Mouse (Mus musculus) kidney, postnatal 4 days (tissue): ENCODE results near the gene Sbf2.

Experiments
- DNase-seq, 2 experiments: peaks; one replicate each; pipeline ENCODE4 v3.0.0; 2021; ENCODE audit warnings: mixed read lengths in 2 of 2

Sbf2 gene

DNA sequence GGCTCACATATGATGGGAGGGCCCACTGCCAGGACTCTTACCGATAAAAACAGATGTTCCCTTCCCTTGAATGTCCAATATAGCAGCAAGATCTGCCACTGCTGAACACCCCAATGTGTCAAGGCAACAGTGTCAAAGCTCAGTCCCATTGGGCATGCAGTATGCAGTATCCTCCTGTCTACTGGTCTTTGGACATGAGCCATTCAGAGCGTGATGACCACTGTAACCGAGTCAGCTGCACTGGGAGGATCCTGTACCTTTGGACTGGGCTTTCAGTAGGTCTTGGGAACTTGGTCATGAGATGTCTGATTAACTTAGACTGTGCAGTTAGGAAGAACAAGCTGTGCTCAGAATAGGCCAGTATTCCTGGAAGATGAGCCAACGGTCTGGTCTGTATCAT lies 309.2 kb downstream of the Sbf2 start:
- DNase-seq = no peak

DNA sequence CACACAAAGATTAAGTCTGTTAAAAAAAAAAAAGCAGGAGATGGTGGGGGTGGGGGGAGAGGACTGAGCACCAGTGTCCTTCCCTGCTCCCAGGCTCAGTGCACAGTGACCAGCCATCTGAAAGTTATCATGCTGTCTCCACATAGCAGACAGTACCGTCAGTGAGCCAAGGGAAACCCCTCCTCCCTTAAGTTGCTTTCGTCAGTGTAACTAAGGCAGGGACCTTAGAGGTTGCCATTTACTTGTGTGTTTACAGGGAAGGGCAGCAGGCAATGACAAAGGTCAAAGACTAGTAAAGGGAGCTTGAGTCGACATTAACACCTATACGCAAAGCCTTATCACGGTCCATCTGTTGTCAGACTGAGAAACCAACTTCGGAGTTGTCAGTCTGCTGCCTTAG lies 311.8 kb downstream of the Sbf2 start:
- no peak for DNase-seq

DNA sequence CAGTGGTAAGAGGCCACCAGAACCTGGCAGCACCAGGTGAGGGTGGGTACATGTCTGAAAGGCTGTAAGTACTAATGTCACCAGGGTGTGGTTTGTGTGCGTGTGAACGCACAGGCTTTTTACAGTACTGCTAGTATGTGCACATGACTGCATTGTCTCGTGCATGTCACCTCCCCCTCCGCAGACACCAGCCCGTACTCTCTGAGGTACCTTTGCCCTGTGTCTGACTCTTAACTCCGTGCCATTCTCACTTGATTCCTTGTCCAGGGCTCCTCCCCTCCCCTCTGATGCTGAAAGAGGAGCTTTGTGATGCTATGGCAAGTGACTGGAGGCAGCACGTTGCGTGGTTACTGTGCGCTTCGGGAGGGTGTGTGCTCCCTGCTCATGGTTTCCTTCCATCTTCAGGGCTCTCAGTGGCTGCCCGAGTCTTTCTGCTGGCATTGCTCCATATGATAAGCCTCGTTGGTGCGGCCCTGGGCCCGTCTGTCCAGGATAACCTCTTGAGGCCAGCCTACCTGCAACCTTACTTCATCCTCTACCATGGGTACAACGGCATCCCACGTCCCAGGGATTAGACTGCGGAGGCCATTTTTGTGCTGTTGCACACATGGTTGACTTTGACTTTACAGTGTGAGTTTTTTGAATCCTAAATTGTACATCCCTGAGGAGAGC lies 315.8 kb downstream of the Sbf2 start:
- DNase-seq = no peak

DNA sequence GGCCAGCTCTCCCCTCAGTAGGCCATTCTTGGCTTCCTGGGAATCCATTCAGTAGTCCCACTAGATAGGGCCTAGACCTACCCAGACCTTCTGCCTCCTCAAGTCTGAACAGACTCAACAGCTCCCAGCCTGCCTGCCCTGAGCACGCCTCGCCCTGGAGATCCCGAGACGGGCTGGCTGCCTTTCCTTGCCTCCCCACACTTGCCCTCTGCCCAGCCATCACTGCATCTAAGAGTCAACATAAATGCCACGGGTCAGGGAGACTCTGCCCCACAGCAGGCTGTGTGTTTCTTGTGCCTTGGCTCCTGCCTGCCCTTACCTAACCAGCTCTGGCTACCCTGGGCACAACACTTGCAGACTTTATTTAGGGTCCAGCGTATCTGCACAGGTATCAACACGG lies 316.6 kb downstream of the Sbf2 start:
- DNase-seq = peak in 1 of 2 experiments; percentile 41

DNA sequence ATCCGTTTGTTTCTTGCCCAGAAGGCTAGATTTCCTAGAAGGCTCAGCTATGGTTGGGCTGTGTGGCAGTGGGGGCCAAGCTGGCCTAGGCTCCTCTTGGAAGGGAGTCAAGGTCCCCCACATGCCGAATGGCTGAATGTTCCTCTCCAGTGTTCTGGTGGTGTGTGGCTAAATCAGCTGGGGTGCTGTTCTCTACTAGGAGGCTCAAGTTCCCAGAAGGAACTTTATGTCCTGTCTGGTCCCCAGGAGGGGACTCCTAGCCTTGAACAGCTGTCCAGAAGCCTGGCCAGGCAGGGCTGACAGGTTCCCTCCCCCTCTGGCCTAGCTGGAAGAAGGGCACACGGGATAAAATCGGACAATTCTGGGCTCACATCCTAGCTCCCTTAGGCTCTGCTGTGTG lies 317.1 kb downstream of the Sbf2 start:
- DNase-seq = no peak

DNA sequence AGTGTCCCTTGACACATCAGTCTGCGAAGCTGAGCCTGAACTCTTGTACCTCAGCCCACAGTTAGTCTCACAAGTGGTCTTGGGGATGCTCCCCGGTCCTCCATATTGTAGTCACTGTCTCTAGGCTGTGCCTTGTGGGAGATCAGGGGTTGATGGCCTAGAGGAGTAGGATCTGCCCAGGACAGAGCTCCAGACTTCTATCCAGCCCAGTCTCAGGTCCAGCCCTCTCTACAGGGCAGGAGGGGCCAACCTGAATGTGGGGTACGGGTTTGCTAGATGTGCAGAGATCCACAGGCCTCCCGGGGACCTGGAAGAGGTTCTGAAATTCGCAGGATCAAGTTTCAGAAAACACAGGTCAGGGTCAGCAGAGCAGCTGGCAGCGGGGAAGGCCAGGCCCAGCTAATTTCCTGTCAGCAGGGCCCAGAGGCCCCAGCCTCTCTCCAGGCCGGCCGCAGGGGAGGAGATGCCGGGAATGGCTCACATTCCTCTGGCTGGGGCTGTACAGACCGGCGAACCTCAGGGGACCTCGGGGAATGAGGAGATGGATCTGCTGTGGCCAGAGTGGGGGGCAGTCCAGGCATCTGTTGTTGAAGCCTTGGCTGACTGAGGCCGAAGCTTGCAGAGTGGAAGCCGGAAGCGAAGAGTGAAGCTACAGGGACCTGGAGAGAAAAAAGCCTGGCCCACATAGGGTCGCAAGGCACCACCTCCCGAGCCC lies 317.7 kb downstream of the Sbf2 start:
- DNase-seq = peak; percentile 87 to 93

DNA sequence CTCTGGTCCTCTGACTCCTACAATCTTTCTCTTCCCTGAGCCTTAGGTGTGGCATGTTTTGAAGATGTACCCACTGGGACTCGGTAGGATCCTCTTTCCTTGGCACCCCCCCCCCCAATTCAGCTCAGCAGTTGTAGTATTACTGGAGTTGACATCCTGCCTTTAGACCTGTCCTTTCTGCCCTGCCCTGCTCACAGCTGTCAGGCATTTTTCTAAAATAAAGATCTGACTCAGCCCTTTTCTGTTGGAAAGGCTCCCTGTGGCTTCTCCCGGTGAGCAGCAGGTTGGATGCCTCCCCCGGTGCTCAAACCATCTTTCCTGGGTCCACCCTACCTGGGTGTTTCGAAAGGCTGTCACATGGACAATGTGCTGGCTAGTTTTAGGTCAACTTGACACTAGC lies 325.1 kb downstream of the Sbf2 start:
- no peak for DNase-seq

DNA sequence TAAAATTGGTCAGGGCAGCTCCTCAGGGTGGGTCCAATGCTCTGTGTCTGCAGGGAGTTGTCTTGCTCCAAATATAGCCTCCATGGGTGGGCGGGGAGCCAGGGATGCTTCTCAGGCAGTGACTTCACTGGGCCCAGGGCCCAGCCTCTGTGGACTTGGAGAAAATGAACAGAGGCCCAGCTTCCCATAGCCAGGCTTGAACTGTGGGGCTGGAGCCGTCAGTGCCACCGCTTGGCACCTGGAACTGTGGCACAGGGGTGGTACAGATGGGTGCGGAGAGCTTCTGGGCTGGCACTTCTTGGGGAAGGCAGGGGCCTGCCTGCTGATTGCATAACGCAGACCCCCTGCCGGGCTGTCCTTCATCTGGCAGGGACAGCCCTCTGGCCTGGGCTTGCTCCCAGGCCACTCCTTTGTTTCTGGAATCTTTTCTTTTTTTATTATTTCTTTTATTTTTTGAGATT lies 326.0 kb downstream of the Sbf2 start:
- DNase-seq = peak; percentile 81 to 87

DNA sequence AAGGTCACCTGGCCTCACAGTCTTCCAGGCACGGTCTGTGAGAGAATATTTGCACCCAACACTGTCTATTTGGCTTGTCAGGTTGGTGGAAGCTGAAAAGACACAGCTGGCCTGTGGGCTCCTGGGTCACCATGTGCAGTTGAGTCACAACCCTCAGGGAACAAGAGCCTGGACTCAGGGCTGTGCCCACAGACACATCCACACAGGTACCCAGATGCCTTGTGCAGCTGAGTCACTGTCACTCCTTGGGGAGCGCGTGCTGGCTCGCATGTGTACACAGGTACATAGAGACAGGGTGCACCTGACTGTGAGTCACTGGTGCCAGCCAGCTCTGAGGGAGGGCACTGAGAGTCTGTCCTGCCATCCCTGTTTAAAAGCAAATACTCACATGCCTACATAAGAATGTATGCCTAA lies 326.5 kb downstream of the Sbf2 start:
- DNase-seq = peak in 1 of 2 experiments; percentile 21

DNA sequence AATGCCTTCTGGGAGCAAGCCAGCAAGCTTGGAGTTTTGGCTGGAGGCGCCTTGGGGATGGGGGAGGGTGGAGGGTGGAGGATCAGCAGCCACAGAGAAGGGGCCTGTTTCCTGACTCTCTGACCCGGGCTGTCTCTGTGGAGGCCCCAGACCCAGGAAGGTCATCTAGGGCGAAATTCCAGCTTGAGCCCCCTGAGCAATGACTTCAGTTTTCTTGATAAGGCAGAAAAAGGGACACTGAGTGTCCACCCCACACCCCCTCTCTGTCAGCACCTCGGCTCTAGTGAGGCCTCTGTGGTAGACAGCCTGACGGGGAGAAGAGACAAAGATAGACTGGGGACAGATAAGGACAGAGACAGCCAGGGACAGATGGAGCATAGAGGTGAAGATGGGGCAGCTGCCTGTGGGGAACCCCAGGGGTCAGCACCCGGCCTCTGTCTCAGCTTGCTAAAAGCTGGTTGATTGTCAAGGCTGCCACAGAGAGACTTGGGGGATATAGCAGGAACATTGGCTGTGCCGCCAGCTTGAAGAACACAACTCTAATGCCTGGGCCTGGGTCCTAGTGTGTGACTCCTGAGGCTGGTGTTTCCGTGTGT lies 327.1 kb downstream of the Sbf2 start:
- DNase-seq = peak; percentile 67 to 77

DNA sequence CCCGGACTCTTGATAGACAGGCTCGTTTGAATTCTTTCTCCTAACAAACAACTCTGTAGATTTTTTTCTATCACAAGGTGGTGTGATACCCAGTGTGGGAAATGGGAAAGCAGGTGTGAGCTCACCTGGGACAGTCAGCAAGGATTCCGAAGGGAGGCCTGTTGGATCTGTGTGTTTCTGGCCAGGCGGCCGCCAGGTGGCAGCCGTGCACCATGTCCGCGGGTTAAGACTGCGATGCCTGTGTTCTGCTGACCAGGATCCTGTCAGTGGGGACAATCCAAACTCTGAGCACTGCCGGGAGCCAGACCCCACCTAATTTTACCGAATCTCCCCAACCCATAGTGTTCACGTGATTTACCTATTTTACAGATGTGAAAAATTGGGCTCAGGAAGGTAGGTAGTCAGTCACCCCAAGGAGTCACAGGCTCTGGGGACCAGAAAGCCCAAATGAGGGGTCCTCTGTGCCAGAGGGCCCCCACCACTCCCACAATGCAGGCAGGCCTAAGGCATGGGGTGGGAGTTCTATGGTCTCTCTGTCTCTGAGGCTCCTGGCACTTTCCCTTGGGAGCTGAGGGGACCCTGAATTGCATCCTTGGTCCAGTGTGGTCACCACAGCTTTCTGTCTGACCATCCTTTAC lies 327.8 kb downstream of the Sbf2 start:
- DNase-seq = peak; percentile 90 to 92

DNA sequence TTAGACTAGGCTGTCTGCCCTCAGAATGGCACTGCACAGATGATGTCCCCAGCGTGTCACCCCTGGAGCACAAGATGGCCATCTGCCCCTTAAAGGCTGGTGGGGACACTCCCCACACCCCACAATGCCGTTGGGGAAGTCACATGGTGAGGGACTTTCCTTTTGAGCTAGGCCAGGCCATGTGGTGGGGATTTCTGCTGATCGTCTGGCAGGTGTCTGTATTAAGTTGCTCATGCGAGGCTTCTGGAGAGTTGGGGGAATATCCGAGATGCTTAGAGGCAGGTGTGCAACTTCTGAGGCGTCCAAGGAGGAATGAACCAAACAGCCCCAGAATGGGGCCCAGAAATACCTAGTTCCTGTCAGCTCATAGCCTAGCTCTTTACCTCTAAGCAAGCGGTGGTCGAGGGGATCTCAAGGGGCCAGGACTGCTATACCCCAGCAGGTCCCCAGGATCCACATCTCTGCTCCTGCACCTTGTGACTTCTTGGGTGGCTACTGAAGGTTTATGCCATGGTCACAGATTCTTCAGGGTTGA lies 328.5 kb downstream of the Sbf2 start:
- peak in 1 of 2 experiments; percentile 19 for DNase-seq

DNA sequence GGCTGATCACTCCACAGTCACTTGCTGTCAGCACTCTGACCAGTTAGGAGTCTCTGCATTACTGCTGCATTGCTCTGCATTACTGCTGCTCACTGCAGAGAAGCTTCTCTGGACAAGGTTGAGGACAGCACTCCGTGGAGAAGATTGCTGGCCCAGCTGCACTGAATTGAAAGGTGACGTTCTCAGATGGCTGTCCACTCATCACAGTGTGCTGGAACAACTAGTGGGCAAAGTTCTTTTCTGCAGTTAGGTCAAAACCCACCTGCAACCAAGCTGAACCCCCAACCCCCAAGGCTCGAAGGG lies 328.9 kb downstream of the Sbf2 start:
- DNase-seq = no peak

DNA sequence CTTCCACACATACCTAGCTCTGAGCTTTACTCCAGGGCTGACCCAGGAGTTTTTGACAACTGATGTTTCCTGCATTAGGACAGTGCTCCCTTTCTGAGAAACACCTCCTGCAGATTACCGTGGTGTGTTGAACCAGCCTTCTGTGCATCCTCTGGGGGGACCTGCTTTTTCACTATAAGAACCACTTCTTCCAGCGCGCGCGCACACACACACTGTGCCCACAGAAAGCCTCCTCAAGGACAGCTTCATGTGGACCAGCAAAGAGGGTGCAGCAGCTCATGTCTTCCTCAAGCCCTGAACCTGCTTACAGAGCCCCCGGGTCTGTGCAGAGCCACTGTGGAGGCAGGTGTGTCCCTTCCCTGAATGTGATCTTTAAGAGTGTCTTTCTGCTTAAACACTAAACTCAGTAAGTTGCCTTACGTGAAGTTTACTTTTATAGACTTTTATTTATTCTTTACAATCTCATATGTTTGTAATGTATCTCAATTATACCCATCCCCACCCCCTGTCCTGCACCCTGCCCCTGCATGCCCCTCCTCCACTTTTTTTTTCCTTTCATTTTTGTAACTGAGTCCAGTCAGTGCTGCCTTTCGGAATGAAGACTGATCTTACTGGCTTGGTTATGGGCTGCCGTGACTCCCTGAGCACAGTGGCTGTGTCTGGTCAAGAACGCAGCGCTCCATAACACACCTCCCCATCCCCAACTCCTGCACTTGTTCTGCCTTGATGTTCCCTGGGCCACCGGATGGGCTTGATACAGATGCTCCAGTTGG lies 329.5 kb downstream of the Sbf2 start:
- no peak for DNase-seq

DNA sequence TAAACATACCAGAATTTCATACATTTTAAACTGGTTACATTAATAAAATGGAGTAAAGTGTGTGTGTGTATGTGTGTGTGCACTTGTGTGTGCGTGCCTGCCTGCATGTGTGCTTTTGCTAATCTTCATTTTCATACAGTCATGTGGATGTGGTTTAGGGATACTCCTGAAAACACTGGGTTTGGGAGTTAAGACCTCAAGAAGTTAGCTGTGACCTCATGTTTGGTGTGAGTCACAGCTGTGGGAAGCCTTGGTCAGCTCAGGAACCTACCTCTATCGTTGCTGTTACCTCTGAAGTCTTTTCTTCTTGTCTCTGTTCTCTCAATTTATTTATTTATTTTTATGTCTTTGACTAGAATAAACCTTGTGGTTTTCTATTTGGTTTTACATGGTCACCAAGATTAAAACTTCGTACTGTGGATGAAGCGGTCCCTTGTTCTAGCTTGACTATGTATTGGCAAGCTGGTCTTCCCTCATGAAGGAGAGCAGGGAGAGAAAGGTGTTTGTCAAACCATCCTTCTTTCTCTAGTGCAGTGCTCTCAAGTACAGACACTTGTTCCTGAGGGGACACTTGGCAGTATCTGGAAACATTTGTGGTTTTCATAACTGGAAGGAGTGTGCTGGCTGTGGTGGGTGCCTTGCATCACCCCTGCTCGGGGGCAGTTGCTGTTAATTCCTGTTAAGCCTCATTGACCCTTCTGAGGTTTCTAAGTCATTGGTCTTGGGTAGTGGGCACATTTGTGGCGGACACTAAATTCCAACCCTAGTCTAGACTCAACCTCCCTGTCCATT lies 331.0 kb downstream of the Sbf2 start:
- no peak for DNase-seq

DNA sequence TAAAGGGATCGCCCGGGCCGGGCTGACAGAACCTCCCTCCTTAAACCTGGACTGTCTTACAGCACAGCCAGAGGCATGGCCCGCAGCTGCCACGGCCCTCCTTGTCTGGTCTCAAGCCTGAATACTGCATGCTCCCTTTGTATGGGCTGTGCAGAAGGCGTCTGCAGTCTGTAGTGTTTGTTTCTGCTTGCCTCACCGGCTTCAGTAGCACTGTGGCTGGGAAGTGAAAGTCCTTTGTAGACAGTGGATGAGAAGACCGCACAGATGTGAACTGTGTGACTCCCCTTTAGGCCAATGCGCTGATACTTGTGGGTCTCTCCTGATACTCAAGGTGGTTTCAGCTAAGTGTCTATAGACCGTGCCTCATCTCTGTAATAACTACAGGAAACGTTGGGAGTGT lies 331.9 kb downstream of the Sbf2 start:
- DNase-seq = no peak

DNA sequence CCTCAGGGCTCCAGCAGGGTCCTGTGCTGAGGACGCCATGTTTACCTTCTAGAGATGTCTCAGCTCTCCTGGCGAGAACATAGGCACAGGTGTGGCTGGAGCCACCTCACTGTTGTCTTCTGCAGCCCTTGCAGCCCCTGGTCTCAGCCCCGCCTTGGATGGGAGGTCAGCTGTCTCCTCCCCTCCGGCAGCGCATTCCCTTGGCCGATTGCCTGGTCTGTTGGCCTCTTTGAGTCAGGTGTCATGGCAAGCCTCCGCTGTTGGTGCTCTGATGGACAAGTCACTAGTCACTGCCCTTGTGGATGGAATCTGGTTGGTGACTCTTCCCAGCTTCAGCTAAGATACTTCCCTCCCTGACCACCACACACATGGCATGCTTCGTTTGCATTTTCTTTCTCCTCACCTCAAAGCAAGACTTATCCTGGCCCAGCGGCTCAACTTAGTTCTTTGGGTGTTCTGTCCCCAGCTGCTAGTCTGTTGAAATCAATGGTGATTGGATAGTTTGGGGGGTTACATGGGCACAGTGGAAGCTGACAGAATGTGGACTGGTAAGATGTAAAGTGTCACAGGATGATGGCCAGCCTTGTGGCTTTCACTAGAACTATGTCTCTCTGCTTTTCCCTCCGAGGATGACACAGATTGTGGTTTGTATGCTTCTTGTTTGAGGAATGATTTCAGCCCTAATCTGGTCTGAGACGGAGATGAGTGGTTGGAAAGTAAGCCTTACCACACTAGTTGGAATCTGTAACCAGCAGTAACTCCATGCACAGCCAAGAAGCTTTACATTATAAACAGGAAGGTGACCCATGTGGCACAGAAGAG lies 333.1 kb downstream of the Sbf2 start:
- DNase-seq = no peak

DNA sequence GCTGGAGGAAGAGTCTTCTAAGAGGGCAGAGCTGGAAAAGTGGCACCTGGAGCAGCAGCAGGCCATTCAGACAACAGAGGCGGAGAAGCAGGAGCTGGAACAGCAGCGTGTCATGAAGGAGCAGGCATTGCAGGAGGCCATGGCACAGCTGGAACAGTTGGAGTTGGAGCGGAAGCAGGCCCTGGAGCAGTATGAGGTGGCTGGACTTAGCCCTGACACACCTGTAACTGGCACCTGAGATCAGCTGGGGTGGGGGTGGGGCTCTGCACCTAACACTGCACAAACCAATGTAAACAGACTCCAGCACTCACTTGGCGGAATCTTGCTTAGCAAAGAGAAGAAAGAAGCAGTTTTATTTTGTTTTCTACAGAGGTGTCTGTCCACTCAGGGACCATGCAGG lies 335.5 kb downstream of the Sbf2 start:
- DNase-seq = no peak

DNA sequence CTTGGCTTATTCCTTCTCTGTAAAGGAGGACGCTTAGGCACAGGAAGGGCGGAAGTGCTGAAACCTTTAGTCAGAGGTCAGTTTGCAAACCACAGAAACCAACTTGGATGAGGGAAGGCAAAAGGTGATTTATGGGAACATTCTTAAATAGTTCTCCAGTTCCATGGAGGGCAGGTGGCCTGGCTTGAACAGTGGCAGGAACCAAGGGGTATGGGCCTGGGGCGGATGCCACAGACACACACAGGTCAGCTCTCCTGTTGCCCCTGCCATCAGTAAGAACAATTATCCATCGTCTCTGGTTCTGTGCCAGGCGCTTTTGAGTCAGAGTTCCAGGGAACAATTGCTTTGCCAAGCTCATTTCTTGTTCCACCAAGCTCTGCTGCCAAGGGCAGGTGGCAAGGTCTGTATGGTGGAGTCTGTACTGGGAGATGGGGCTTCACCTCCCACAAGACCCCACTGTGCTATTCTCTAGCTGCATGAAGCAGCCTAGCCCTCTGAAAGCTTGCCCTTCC lies 336.9 kb downstream of the Sbf2 start:
- no peak for DNase-seq

DNA sequence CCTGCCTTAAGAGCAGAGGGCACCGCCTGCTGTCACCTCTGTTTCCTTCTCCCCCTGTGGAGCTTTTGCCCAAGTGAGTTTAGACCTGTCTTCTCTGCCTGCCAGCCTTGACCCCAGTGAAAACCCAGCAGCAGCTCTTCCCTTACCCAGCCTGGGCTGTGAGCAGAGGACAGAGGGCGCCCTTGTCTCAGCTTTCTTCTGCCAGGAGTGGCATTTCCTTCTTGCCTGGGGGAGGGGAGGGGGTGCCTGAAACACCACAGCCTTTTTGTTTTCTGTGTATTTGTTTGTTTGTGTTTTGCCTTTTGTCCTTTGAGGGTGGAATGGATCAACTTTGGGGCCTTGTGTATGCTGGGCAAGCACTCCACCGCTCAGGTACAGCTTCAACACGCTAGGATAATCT lies 342.3 kb downstream of the Sbf2 start:
- DNase-seq = peak in 1 of 2 experiments; percentile 48

DNA sequence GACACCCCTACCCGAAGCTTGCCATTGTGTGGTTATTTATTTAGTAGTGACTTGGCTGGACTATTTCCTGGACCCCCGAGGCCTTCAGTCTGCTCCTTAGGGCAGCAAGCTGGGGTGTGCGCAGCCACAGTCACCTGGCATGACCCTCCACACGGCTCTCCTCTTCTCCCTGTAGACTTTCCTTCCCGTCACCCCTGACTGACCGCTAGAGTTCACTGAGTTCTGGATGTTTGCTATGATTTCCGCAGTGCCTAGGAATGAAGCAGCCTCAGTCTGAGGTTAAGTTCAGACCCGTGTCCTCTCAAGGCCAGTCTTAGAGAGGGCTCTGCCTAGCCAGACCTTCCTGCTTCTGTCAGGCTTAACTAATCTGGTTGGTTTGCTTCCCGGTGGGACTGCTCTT lies 342.9 kb downstream of the Sbf2 start:
- DNase-seq = peak; percentile 48 to 67
